Comparison of ENCODE assay signal across 13 mouse cellular contexts in genomic region chr11:3392526-3392925, GRCm38 (mm10). TPM values are rescaled to one million over a fixed set of nuclear protein-coding genes. Genes with fewer than 3 reads are reported as not detected.
DNase-seq lines count a peak whose midpoint lies in the region; ATAC-seq and TF ChIP-seq lines count a peak whose summit lies in the region.
"Had no signal": no experiment of that assay in that cellular context is flagged by ENCODE, and none has a peak within 500 bp of the region (broad histone marks: within the 10 kb centered on the region; RNA-seq: fewer than 3 reads in every experiment).

No protein-coding gene starts in this region.

- ATAC-seq in hindbrain, embryonic 15.5 days (ENCODE audit: low FRiP score, low read depth), result no peak
- ATAC-seq in hindbrain, embryonic 12.5 days (ENCODE audit: low FRiP score), result no peak
- ATAC-seq in lung, postnatal 0 days, result peak; percentile 80
- no peak for ATAC-seq in midbrain, embryonic 11.5 days (ENCODE audit: low FRiP score)
- ATAC-seq: CD4-positive, CD25-positive, alpha-beta regulatory T cell, adult 4 months had no signal

- DNase-seq in R1 (ENCODE audit: low read depth, low spot score), result peak; percentile 76
- peak; percentile 9 for DNase-seq in heart, postnatal 4 days
- peak; percentile 89 for DNase-seq in lung, postnatal 0 days (ENCODE audit: low spot score)
- DNase-seq in left cerebral cortex, postnatal 14 days (ENCODE audit: low spot score in 2 of 2), result no peak
- DNase-seq in midbrain, embryonic 11.5 days (ENCODE audit: low spot score, missing footprints), result no peak
- no peak for DNase-seq in left cerebral cortex, adult 18-20 months (ENCODE audit: low spot score in 2 of 2)
- DNase-seq: cerebellum, adult 9-11 months; liver, embryonic 13.5 days; right cerebral cortex, postnatal 4 days had no signal

- no peak for TF ChIP-seq CTCF in lung, postnatal 0 days (IDR thresholded peaks at IDR 0.05)

- H3K9me3 ChIP-seq in hindbrain, embryonic 15.5 days, result no peaks in the 10 kb centered on the region
- 0 out of 2 replicates have a peak, but pooled peaks cover 3% of the 10 kb centered on the region for H3K9me3 ChIP-seq in hindbrain, embryonic 12.5 days (replicated peaks)
- no peaks in the 10 kb centered on the region for H3K9me3 ChIP-seq in lung, postnatal 0 days (ENCODE audit: low read length)
- H3K9me3 ChIP-seq in midbrain, embryonic 11.5 days (ENCODE audit: control insufficient read depth, low read length), result no peaks in the 10 kb centered on the region
- H3K9me3 ChIP-seq: forebrain, embryonic 10.5 days; liver, embryonic 13.5 days had no signal

- TF ChIP-seq EP300 in lung, postnatal 0 days (IDR thresholded peaks at IDR 0.05), result no peak

- no peaks in the 10 kb centered on the region for H3K36me3 ChIP-seq in hindbrain, embryonic 15.5 days
- H3K36me3 ChIP-seq in hindbrain, embryonic 12.5 days, result 0 out of 2 replicates have a peak, but pooled peaks cover 3% of the 10 kb centered on the region
- H3K36me3 ChIP-seq in lung, postnatal 0 days (ENCODE audit: insufficient read depth, low read length), result no peaks in the 10 kb centered on the region; the same call in 1 of the 2 replicates
- H3K36me3 ChIP-seq in midbrain, embryonic 11.5 days (ENCODE audit: control insufficient read depth, insufficient read depth, low read length), result no peaks in the 10 kb centered on the region

- 0 out of 2 replicates have a peak overlapping the region, but pooled peaks have one; percentile 25 for H3K27ac ChIP-seq in hindbrain, embryonic 15.5 days (replicated peaks)
- H3K27ac ChIP-seq in hindbrain, embryonic 12.5 days, result no peak overlapping the region
- peak overlapping the region; percentile 80 for H3K27ac ChIP-seq in lung, postnatal 0 days (ENCODE audit: low read length)
- no peak overlapping the region for H3K27ac ChIP-seq in midbrain, embryonic 11.5 days (ENCODE audit: low read depth, low read length)
- H3K27ac ChIP-seq: forebrain, embryonic 10.5 days; liver, embryonic 13.5 days had no signal

- intact Hi-C loops in left cerebral cortex, postnatal 14 days (cut with DNase I), result no loop called here

- no peak overlapping the region for H3K4me3 ChIP-seq in hindbrain, embryonic 15.5 days
- H3K4me3 ChIP-seq in hindbrain, embryonic 12.5 days, result no peak overlapping the region
- H3K4me3 ChIP-seq in lung, postnatal 0 days (ENCODE audit: low read depth, low read length), result no peak overlapping the region
- no peak overlapping the region for H3K4me3 ChIP-seq in midbrain, embryonic 11.5 days (ENCODE audit: low read depth, low read length)
- H3K4me3 ChIP-seq: forebrain, embryonic 10.5 days; liver, embryonic 13.5 days had no signal

- no peak overlapping the region for H3K4me2 ChIP-seq in hindbrain, embryonic 15.5 days
- H3K4me2 ChIP-seq in hindbrain, embryonic 12.5 days (replicated peaks), result no peak overlapping the region
- H3K4me2 ChIP-seq in lung, postnatal 0 days (replicated peaks; ENCODE audit: low read depth, low read length), result 0 out of 2 replicates have a peak overlapping the region, but pooled peaks have one; percentile 25
- no peak overlapping the region for H3K4me2 ChIP-seq in midbrain, embryonic 11.5 days
- H3K4me2 ChIP-seq: liver, embryonic 13.5 days had no signal

- 0 out of 2 replicates have a peak, but pooled peaks cover 6% of the 10 kb centered on the region for H3K4me1 ChIP-seq in hindbrain, embryonic 15.5 days (replicated peaks)
- H3K4me1 ChIP-seq in hindbrain, embryonic 12.5 days, result peaks cover 10% of the 10 kb centered on the region; the same call in 1 of the 2 replicates
- peaks cover 5% of the 10 kb centered on the region; the same call in 1 of the 2 replicates for H3K4me1 ChIP-seq in lung, postnatal 0 days (ENCODE audit: insufficient read depth, low read depth, low read length)
- peaks cover 7% of the 10 kb centered on the region; the same call in 1 of the 2 replicates for H3K4me1 ChIP-seq in midbrain, embryonic 11.5 days (ENCODE audit: control insufficient read depth, insufficient read depth, low read length)

- H3K27me3 ChIP-seq in hindbrain, embryonic 15.5 days, result no peaks in the 10 kb centered on the region
- H3K27me3 ChIP-seq in hindbrain, embryonic 12.5 days, result no peaks in the 10 kb centered on the region
- no peaks in the 10 kb centered on the region for H3K27me3 ChIP-seq in lung, postnatal 0 days (replicated peaks; ENCODE audit: insufficient read depth, low read length)
- no peaks in the 10 kb centered on the region for H3K27me3 ChIP-seq in midbrain, embryonic 11.5 days (ENCODE audit: control insufficient read depth, insufficient read depth, low read length)
- H3K27me3 ChIP-seq: liver, embryonic 13.5 days had no signal

- WGBS in hindbrain, embryonic 15.5 days, result 78% methylated on average over 8 of the region's 8 CpGs
- WGBS in hindbrain, embryonic 12.5 days, result 84% methylated on average over 8 of the region's 8 CpGs
- 45% methylated on average over 8 of the region's 8 CpGs for WGBS in lung, postnatal 0 days
- 87% methylated on average over 8 of the region's 8 CpGs for WGBS in midbrain, embryonic 11.5 days

- H3K9ac ChIP-seq in hindbrain, embryonic 15.5 days, result no peak overlapping the region
- no peak overlapping the region for H3K9ac ChIP-seq in hindbrain, embryonic 12.5 days
- no peak overlapping the region for H3K9ac ChIP-seq in lung, postnatal 0 days (replicated peaks; ENCODE audit: low read depth)
- no peak overlapping the region for H3K9ac ChIP-seq in midbrain, embryonic 11.5 days (ENCODE audit: low read length)
- H3K9ac ChIP-seq: liver, embryonic 13.5 days had no signal

RNA-seq across cellular contexts. Expression of gene Limk2, which starts 16.5 kb away (rescaled TPM):
- 148 and 158 TPM in 2 replicates for polyA plus RNA-seq in hindbrain, embryonic 15.5 days (2015; fragmentation: Nextera tagmentation; extraction: Ambion mirVana)
- 114 and 116 TPM in 2 replicates for polyA plus RNA-seq in hindbrain, embryonic 12.5 days (2016; fragmentation: Nextera tagmentation; extraction: Ambion mirVana)
- 10 to 100 TPM; 31.8 to 34.4 TPM for total RNA-seq in heart, postnatal 4 days (2021)
- polyA plus RNA-seq in lung, postnatal 0 days (2015; fragmentation: Nextera tagmentation; extraction: Ambion mirVana), result 57.2 and 62.0 TPM in 2 replicates
- 100 to 1,000 TPM; 101 to 104 TPM for total RNA-seq in left cerebral cortex, postnatal 14 days (2021)
- polyA plus RNA-seq in midbrain, embryonic 11.5 days (2014; fragmentation: Nextera tagmentation; extraction: Ambion mirVana), result 62.6 and 63.4 TPM in 2 replicates
- 100 to 1,000 TPM in 1 of 2 experiments, 10 to 100 TPM in 1; 98.4 to 114 TPM for total RNA-seq in left cerebral cortex, adult 18-20 months (2021)

RNA-seq across cellular contexts. Expression of gene Rnf185, which starts 59.6 kb away (rescaled TPM):
- polyA plus RNA-seq in hindbrain, embryonic 15.5 days (2015; fragmentation: Nextera tagmentation; extraction: Ambion mirVana), result 41.1 and 41.7 TPM in 2 replicates
- polyA plus RNA-seq in hindbrain, embryonic 12.5 days (2016; fragmentation: Nextera tagmentation; extraction: Ambion mirVana), result 38.5 and 43.0 TPM in 2 replicates
- 10 to 100 TPM; 26.7 to 28.9 TPM for total RNA-seq in heart, postnatal 4 days (2021)
- 23.1 and 24.3 TPM in 2 replicates for polyA plus RNA-seq in lung, postnatal 0 days (2015; fragmentation: Nextera tagmentation; extraction: Ambion mirVana)
- total RNA-seq in left cerebral cortex, postnatal 14 days (2021), result 10 to 100 TPM; 21.7 to 22.4 TPM
- polyA plus RNA-seq in midbrain, embryonic 11.5 days (2014; fragmentation: Nextera tagmentation; extraction: Ambion mirVana), result 51.9 and 54.3 TPM in 2 replicates
- 10 to 100 TPM; 30.1 to 33.1 TPM for total RNA-seq in left cerebral cortex, adult 18-20 months (2021)

Comparison
In these comparisons a context has a peak if more than half of its experiments do, and no peak if none do; other contexts are left out.
1. H3K27ac ChIP-seq: peak in hindbrain, embryonic 15.5 days (single experiment) and lung, postnatal 0 days (single experiment); none in hindbrain, embryonic 12.5 days (single experiment) and midbrain, embryonic 11.5 days (single experiment).
2. DNase-seq: peak in R1 (single experiment), heart, postnatal 4 days (single experiment) and lung, postnatal 0 days (single experiment); none in left cerebral cortex, postnatal 14 days (0 of 2), midbrain, embryonic 11.5 days (single experiment) and left cerebral cortex, adult 18-20 months (0 of 2).